Mouse (Mus musculus) adrenal gland (tissue): ENCODE data around the gene Rnf157.

Experiments used
- intact Hi-C: fragments of 180-260 bp; cut with DNase I; formaldehyde crosslinking; loops from one replicate; pipeline ENCODE4 v1.15.1; 2025
- long read RNA-seq, 2 experiments: library from polyadenylated mRNA; unstranded; transcript quantifications; one replicate each; pipeline ENCODE4 v2.0.0; 2020; ENCODE audit warnings: borderline replicate concordance in 1 of 2; ENCODE audit not compliant: insufficient replicate concordance in 1 of 2

Rnf157 gene
- long read RNA-seq, experiment 1, partial matches to known transcripts = 1 of 1 reads
- long read RNA-seq, experiment 1, other reads (novel, unspliced or antisense) = 0 of 1 reads
- long read RNA-seq, experiment 2, partial matches to known transcripts = 0 of 1 reads
- long read RNA-seq, experiment 2, other reads (novel, unspliced or antisense) = 1 of 1 reads

DNA sequence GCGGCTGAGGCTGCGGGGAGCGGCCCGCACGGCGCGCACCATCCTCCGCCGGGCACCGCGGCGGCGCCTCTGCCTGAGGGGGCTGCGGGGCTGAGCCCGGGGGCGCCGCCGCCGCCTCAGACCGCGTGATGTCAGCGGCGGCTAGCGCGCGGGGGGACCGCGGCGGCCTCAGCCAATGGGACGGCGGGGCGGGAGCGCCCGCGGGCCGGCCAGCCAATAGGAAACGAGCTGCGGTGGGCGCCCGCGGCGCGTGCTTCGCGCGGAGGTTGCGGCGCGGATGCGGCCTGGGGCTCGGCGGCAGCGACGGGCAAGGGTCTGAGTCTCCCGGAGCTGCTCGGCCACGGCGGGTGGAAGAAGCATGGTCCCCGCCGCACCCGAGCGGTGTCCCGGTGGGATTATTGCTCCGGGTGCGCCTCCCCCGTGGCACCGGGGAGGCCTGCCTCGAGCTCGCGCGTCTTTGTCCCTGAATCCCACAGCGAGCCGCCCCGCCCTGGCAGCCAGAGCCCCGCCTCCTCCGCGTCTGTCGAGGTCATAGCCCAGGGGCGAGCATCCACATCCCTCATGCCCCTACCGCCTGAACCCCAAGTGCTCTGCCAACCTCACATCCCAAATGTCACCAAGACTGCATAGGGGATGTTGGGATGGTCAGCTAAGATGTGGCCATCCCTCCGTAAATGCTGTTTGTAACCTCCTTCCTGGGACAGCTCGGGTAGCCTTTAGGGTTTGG, at the start of gene Rnf157:
Rnf157 (minus strand) TSS at position 129 of the 727 bp plus-strand sequence.
- intact Hi-C loops = no loop called here

GRCm38 (mm10) chr11:116459786-116460185, 47.0 kb upstream of the Rnf157 start:
- intact Hi-C loops = loop anchor here (5.0 kb wide), 1 partner anchor 232 kb away; no protein-coding TSS in a partner anchor

- intact Hi-C loops = no loop called here
These were observed 43.4 kb upstream of the Rnf157 start for GRCm38 (mm10) chr11:116456234-116456633.

GRCm38 (mm10) chr11:116453889-116454288, 41.1 kb upstream of the Rnf157 start:
- intact Hi-C loops = no loop called here

DNA sequence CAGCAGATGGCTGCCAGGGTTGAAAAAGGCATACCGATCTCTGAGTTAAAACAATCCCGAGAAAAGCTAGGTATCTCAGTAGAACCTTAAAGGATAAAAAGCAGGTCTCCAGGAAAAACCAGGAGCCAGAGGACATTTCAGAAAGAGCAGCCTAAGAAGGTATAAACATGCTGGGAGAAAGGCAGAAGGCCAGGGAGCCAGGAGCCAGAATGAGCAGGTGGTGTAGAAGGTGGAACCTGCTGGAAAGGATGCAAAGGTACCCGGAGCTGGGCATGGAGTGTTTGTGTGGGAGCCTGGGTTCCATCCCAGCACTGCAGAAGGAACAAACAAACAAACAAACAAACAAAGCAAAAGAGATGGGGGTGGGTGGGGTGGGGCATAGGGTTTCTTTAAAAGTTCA, 36.5 kb upstream of the Rnf157 start:
- intact Hi-C loops = loop anchor here (5.0 kb wide), 2 partner anchors 82 to 222 kb away; no protein-coding TSS in a partner anchor

DNA sequence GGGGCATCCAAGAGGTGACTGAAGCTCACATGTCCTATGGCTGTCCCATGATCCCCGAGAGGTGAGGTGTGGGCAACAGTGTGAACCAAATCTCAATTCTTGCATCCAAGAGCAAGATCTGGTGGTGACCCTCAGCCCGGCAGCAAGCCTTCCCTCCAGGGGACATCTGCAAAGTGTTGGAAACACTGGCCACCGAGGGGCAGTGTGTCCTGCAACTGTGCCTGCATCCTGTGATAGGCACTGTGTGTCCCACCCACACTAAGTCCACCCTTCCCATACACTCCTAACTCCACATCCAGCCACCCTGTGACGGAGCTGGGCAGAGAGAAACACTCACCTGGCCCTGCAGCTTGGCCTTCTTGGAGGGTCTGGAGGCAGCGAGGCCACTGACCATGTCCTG, 35.0 kb upstream of the Rnf157 start:
- intact Hi-C loops = loop anchor here (5.0 kb wide), 2 partner anchors 81 to 221 kb away; no protein-coding TSS in a partner anchor

GRCm38 (mm10) chr11:116446308-116446887, 33.6 kb upstream of the Rnf157 start:
- intact Hi-C loops = loop anchor here (1.0 to 5.0 kb wide), 3 partner anchors 79 to 219 kb away; no protein-coding TSS in a partner anchor

GRCm38 (mm10) chr11:116445596-116446307, 32.9 kb upstream of the Rnf157 start:
- intact Hi-C loops = loop anchor here (1.0 to 5.0 kb wide), 3 partner anchors 78 to 218 kb away; no protein-coding TSS in a partner anchor

- intact Hi-C loops = loop anchor here (5.0 kb wide), 1 partner anchor 57 kb away; no protein-coding TSS in a partner anchor
These were observed 31.1 kb upstream of the Rnf157 start for GRCm38 (mm10) chr11:116443935-116444334.

- intact Hi-C loops = loop anchor here (5.0 kb wide), 1 partner anchor 56 kb away; no protein-coding TSS in a partner anchor
These were observed 30.5 kb upstream of the Rnf157 start for GRCm38 (mm10) chr11:116443311-116443710.

DNA sequence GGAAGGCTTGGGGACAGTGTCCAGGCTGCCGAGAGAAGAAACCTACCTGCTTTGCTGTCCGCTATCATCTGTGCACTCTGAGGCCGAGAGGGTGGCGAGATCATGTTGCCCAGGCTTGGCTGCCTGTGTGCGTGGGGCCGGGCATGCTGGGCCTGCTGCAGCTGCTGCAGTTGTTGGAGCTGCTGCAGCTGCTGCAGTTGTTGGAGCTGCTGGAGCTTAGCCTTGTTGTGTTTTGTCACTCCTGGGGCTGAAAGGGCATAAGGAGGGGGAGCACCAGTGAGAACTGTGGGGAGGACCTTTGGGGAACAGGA, 30.0 kb upstream of the Rnf157 start:
- intact Hi-C loops = loop anchor here (5.0 kb wide), 1 partner anchor 56 kb away; no protein-coding TSS in a partner anchor

- intact Hi-C loops = loop anchor here (5.0 kb wide), 1 partner anchor 55 kb away; no protein-coding TSS in a partner anchor
These were observed 29.5 kb upstream of the Rnf157 start for GRCm38 (mm10) chr11:116442129-116442866.

DNA sequence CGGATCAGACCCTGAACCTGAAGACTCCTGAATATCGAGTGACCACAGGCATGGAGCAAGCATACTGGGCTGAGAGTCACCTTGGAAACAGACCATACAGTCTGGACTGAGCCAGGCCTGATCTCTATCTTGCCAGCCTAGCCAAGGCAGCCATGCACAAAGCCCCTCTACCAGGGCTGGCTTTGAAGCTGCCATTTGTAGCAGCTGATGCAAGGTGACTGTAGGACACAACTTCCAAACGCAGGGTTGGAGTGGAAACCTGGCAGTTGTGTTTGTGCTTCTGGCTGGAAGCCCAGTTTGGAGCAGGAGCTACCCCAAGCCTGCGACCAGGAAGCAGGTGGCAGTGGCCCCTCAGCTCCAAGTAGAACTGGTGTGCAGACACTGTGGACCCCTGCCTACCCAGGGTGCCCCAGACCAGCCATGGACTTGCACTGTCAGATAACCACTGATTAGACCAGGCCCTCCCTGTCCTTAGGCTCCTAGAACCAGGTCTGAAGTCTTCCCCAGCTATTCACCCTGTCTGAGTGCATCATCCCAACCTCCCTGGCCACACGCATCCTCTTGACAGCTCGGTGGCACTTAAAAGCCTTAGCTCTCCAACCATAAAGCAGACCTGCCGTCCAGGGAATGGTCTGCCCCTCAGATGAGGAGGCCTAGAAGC, 27.7 kb upstream of the Rnf157 start:
- intact Hi-C loops = loop anchor here (5.0 kb wide), 1 partner anchor 53 kb away; no protein-coding TSS in a partner anchor

DNA sequence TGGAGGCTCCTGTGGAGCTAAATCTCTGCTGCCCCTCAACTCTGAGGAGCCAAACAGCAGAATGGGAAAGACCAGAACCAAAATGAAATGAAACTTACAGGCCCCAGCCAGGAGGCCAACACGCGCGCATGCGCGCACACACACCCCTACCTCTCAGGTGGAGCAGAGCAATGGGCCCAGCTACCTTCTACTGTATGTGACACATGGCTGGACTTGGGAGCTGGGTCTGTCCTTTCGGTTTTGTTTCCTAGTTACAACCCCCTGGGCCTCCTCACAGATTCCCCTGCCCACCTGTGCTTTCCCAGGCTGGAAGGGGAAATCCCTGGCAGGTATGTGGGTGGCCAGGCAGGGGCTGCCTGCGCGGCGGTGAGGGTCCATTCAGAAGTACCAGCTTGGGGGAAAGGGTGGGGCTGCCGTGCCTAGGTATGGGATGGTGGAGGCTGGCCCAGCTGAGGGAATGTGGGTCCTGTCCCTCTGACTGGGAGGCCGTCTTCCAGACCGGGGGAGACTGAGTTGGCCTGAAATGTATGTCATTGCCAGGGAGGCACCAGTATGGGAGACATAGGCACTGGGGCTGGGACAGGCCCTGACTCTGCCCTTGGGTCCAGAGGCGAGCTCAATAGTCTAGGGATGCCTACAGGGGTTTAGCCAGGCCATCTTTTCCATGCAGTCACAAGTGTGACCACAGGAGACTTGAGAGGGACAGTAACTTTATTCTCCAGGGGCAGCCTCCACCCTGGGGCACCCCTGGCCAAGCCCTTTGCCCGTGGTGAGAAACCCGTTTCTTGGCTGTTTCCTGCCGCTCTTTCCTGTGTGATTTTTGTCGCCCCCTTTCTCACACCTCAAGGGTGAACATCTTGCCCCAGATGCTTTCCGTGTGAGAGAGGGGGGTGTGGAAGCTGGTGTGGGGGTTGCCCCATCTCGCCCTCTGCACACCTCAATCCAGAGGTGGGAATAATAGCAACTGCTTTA, 26.7 kb upstream of the Rnf157 start:
- intact Hi-C loops = loop anchor here (5.0 kb wide), 1 partner anchor 52 kb away; no protein-coding TSS in a partner anchor

GRCm38 (mm10) chr11:116437541-116437940, 24.7 kb upstream of the Rnf157 start:
- intact Hi-C loops = no loop called here

DNA sequence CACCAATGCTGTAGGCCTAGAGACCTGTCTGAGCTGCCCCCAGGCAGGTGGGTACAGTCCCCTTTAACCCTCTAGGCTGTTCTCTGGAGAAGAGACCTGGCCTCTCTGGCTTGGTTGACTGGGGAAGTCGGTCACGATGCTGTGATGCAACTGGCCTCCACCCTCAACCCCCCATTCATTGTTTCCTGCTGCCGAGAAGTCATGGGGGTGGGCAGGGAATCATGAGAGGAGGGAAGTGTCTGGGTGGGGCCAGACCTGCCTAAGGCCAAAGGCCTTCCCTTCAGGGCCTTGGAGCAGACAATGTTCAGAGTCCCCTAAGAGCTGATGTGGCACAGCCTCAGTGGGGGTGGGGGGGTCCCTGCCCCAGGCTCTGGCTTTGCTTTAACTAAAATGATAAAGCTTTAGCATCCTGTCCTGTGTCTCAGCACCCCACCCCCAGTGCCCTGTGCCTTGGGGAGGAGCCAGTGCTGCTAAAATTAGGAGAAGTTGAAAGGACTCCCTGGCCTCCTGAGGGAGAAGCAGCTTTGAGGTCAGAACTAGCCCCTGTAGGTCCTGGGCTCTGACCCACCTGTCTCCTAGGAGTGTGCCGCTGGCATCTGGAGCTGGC, 24.0 kb upstream of the Rnf157 start:
- intact Hi-C loops = no loop called here

DNA sequence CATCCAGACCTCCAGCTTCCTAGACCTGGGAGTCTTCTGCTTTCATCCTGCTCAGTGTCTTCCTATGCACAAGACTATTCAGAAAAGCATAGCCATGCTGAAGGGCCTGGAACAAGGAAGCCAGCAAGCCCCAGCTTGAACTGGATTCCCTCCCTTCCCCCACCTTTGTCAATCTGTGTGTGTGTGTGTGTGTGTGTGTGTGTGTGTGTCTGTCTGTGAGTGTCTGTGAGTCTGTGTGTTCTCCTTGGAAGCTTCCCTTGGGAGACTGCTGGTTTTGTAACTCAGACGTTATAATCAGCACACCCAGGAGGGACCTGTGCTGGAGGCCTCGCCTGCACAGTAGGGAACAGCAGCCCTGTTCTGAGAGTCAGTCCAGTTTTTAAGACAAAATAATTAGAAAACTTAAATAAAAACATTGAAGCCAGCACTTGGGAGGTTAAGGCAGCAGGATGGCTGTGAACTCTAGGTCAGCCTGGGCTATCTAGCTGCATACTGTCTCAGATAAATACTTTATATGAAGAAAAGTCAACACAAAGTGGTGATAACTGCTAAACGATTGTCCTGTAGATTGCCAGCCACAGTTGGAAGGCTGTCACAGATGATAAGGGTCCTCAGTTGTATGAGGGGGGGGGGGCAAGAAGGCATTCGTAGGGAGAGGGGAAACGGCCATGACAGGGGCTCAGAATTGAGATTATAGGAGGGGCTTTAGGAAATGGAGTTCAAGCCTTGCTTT, 23.3 kb upstream of the Rnf157 start:
- intact Hi-C loops = no loop called here
